Mouse (Mus musculus) limb, embryonic 12.5 days (tissue): ENCODE measurements around the gene 1700012B09Rik. TPM values are rescaled to one million over a fixed set of nuclear protein-coding genes. Genes with fewer than 3 reads are reported as not detected.

ENCODE experiments used
- ATAC-seq: fragments of 200-750 bp; cut with Nextera tagmentation; 2 replicates; pipeline ENCODE4 v1.8.0; 2017; ENCODE audit warnings: low read depth, moderate TSS enrichment; ENCODE audit not compliant: insufficient number of reproducible peaks, insufficient read depth, low FRiP score, low TSS enrichment
- H3K27ac ChIP-seq: fragments of 300-500 bp; sonication (generic); 2 replicates; pipeline ENCODE4 v1.5.1; 2016; ENCODE audit warnings: mild to moderate bottlenecking, moderate library complexity
- H3K27me3 ChIP-seq: fragments of 300-500 bp; sonication (generic); 2 replicates; pipeline ENCODE4 v1.6.1; 2016; ENCODE audit warnings: mild to moderate bottlenecking, moderate library complexity
- H3K36me3 ChIP-seq: fragments of 300-500 bp; sonication (generic); 2 replicates; pipeline ENCODE4 v1.6.1; 2016; ENCODE audit warnings: mild to moderate bottlenecking, moderate library complexity
- H3K4me1 ChIP-seq: fragments of 300-500 bp; sonication (generic); replicated peaks from 2 replicates; pipeline ENCODE4 v1.6.1; 2016
- H3K4me2 ChIP-seq: fragments of 300-500 bp; sonication (generic); 2 replicates; pipeline ENCODE4 v1.6.1; 2016; ENCODE audit warnings: mild to moderate bottlenecking, moderate library complexity
- H3K4me3 ChIP-seq: fragments of 300-500 bp; sonication (generic); replicated peaks from 2 replicates; pipeline ENCODE4 v1.5.1; 2016; ENCODE audit warnings: mild to moderate bottlenecking
- H3K9ac ChIP-seq: fragments of 300-500 bp; sonication (generic); replicated peaks from 2 replicates; pipeline ENCODE4 v1.6.1; 2016; ENCODE audit warnings: mild to moderate bottlenecking, moderate library complexity
- H3K9me3 ChIP-seq: fragments of 300-500 bp; sonication (generic); 2 replicates; pipeline ENCODE4 v1.6.1; 2016; ENCODE audit warnings: mild to moderate bottlenecking, moderate library complexity
- WGBS: fragments of 180-500 bp; shearing (Covaris S2); methylation state at CpG from one replicate; pipeline ENCODE4 v1.1.7; 2016; 5-methylcytosine and 5-hydroxymethylcytosine counted together
- polyA plus RNA-seq: library from polyadenylated mRNA; unstranded; fragments of >200 nt; fragmentation: Nextera tagmentation; extraction: Ambion mirVana; gene quantifications from 2 replicates; pipeline ENCODE4 v1.2.1, GENCODE M21; 2016

1700012B09Rik gene
- polyA plus RNA-seq, 1 experiment from 2014 or later = not detected

- H3K9me3 ChIP-seq = no peaks in the 10 kb centered on the region
Measured at GRCm38 (mm10) chr9:14759261-14759660, 11.6 kb downstream of the 1700012B09Rik start.

GRCm38 (mm10) chr9:14758590-14758989, 12.2 kb downstream of the 1700012B09Rik start:
- H3K9me3 ChIP-seq = no peaks in the 10 kb centered on the region
- 69% methylated on average over 7 of the region's 7 CpGs for WGBS
- H3K36me3 ChIP-seq = no peaks in the 10 kb centered on the region
- no peaks in the 10 kb centered on the region for H3K27me3 ChIP-seq
- no peaks in the 10 kb centered on the region for H3K4me1 ChIP-seq
- H3K9ac ChIP-seq = no peak overlapping the region
- no peak overlapping the region for H3K4me2 ChIP-seq
- ATAC-seq = no peak
- H3K4me3 ChIP-seq = no peak overlapping the region
- no peak overlapping the region for H3K27ac ChIP-seq

More at GRCm38 (mm10) chr9:14759261-14759660, 11.6 kb downstream of the 1700012B09Rik start:
- H3K27me3 ChIP-seq = no peaks in the 10 kb centered on the region
- no peak overlapping the region for H3K9ac ChIP-seq
- ATAC-seq = no peak
- no peaks in the 10 kb centered on the region for H3K36me3 ChIP-seq
- H3K4me3 ChIP-seq = no peak overlapping the region
- H3K4me1 ChIP-seq = no peaks in the 10 kb centered on the region
- H3K4me2 ChIP-seq = no peak overlapping the region
- no peak overlapping the region for H3K27ac ChIP-seq

- H3K4me2 ChIP-seq = no peak overlapping the region
- no peak for ATAC-seq
- no peak overlapping the region for H3K4me3 ChIP-seq
- no peaks in the 10 kb centered on the region for H3K9me3 ChIP-seq
- peaks cover 16% of the 10 kb centered on the region; the same call in 1 of the 2 replicates for H3K4me1 ChIP-seq
- H3K9ac ChIP-seq = no peak overlapping the region
- H3K27me3 ChIP-seq = peaks cover 10% of the 10 kb centered on the region; the same call in 1 of the 2 replicates
- 81% methylated on average over 3 of the region's 3 CpGs for WGBS
- no peaks in the 10 kb centered on the region for H3K36me3 ChIP-seq
- H3K27ac ChIP-seq = no peak overlapping the region
Measured at GRCm38 (mm10) chr9:14754469-14754868, 16.4 kb downstream of the 1700012B09Rik start.

- H3K4me3 ChIP-seq = no peak overlapping the region
- H3K9me3 ChIP-seq = no peaks in the 10 kb centered on the region
- no peaks in the 10 kb centered on the region for H3K36me3 ChIP-seq
- no peak for ATAC-seq
- H3K27me3 ChIP-seq = peaks cover 10% of the 10 kb centered on the region; the same call in 1 of the 2 replicates
- no peak overlapping the region for H3K4me2 ChIP-seq
- no peak overlapping the region for H3K9ac ChIP-seq
- peaks cover 21% of the 10 kb centered on the region for H3K4me1 ChIP-seq
- H3K27ac ChIP-seq = no peak overlapping the region
Measured at GRCm38 (mm10) chr9:14753947-14754346, 16.9 kb downstream of the 1700012B09Rik start.

- peak within 1 kb of the TSS; percentile 67 for H3K27ac ChIP-seq
- ATAC-seq = peak; percentile 77
- H3K27me3 ChIP-seq = peaks cover 10% of the 10 kb centered on the region; the same call in 1 of the 2 replicates
- peak within 1 kb of the TSS; percentile 74 for H3K9ac ChIP-seq
- H3K4me1 ChIP-seq = peaks cover 36% of the 10 kb centered on the region
- H3K4me2 ChIP-seq = peak within 1 kb of the TSS; percentile 94
- H3K4me3 ChIP-seq = peak within 1 kb of the TSS; percentile 59
- no peaks in the 10 kb centered on the region for H3K9me3 ChIP-seq
- H3K36me3 ChIP-seq = no peaks in the 10 kb centered on the region
- WGBS = under 1% methylated on average over 28 of the region's 28 CpGs
Measured at GRCm38 (mm10) chr9:14752001-14752522, 18.8 kb downstream of the 1700012B09Rik start, which contains the start of gene Fut4. Gene Fut4 (minus strand): TSS chr9:14752393.

- 1% methylated on average over 50 of the region's 50 CpGs for WGBS
- Histone ChIP-seq H3K4me1 (peaks cover 40% of the 10 kb centered on the region), H3K9ac (peak overlapping the region; percentile 74), H3K4me2 (peak overlapping the region; percentile 94), H3K36me3 (no peaks in the 10 kb centered on the region), H3K27ac (peak overlapping the region; percentile 67), H3K27me3 (peaks cover 10% of the 10 kb centered on the region; the same call in 1 of the 2 replicates), H3K4me3 (peak overlapping the region; percentile 59), H3K9me3 (no peaks in the 10 kb centered on the region)
- ATAC-seq = peak; percentile 72
Measured at GRCm38 (mm10) chr9:14751503-14752000, 19.3 kb downstream of the 1700012B09Rik start.

- WGBS = 58% methylated on average over 42 of the region's 42 CpGs
- ATAC-seq = peak; percentile 60
- 0 out of 2 replicates have a peak overlapping the region, but pooled peaks have one; percentile 17 for H3K27ac ChIP-seq
Measured at GRCm38 (mm10) chr9:14750901-14751502, 19.8 kb downstream of the 1700012B09Rik start.

GRCm38 (mm10) chr9:14740151-14740924, 30.5 kb downstream of the 1700012B09Rik start, which contains the start of gene Piwil4:
Gene Piwil4 (minus strand): TSS chr9:14740733.
- 81% methylated on average over 19 of the region's 19 CpGs for WGBS

More at GRCm38 (mm10) chr9:14750901-14751502, 19.8 kb downstream of the 1700012B09Rik start:
- no peaks in the 10 kb centered on the region for H3K9me3 ChIP-seq
- peaks cover 10% of the 10 kb centered on the region; the same call in 1 of the 2 replicates for H3K27me3 ChIP-seq
- peak overlapping the region; percentile 59 for H3K4me3 ChIP-seq
- no peaks in the 10 kb centered on the region for H3K36me3 ChIP-seq
- peak overlapping the region; percentile 94 for H3K4me2 ChIP-seq
- peak overlapping the region; percentile 74 for H3K9ac ChIP-seq
- H3K4me1 ChIP-seq = peaks cover 45% of the 10 kb centered on the region

GRCm38 (mm10) chr9:14739498-14740150, 31.2 kb downstream of the 1700012B09Rik start:
- Histone ChIP-seq H3K27me3 (no peaks in the 10 kb centered on the region), H3K9me3 (no peaks in the 10 kb centered on the region), H3K4me2 (no peak overlapping the region), H3K36me3 (no peaks in the 10 kb centered on the region), H3K27ac (no peak overlapping the region), H3K4me1 (no peaks in the 10 kb centered on the region), H3K9ac (no peak overlapping the region), H3K4me3 (no peak overlapping the region)
- no peak for ATAC-seq
- 84% methylated on average over 4 of the region's 4 CpGs for WGBS

More at GRCm38 (mm10) chr9:14740151-14740924, 30.5 kb downstream of the 1700012B09Rik start, which contains the start of gene Piwil4:
- H3K27ac ChIP-seq = no peak within 1 kb of the TSS
- H3K9ac ChIP-seq = no peak within 1 kb of the TSS
- no peaks in the 10 kb centered on the region for H3K27me3 ChIP-seq
- no peaks in the 10 kb centered on the region for H3K36me3 ChIP-seq
- H3K4me2 ChIP-seq = no peak within 1 kb of the TSS
- no peak within 1 kb of the TSS for H3K4me3 ChIP-seq
- no peak for ATAC-seq
- H3K9me3 ChIP-seq = no peaks in the 10 kb centered on the region
- no peaks in the 10 kb centered on the region for H3K4me1 ChIP-seq

GRCm38 (mm10) chr9:14730941-14731541, 39.8 kb downstream of the 1700012B09Rik start:
- H3K27ac ChIP-seq = no peak overlapping the region
- 32% methylated on average over 9 of the region's 9 CpGs for WGBS
- H3K9me3 ChIP-seq = no peaks in the 10 kb centered on the region
- no peaks in the 10 kb centered on the region for H3K36me3 ChIP-seq
- H3K9ac ChIP-seq = no peak overlapping the region
- peaks cover 7% of the 10 kb centered on the region; the same call in 1 of the 2 replicates for H3K4me1 ChIP-seq
- H3K4me3 ChIP-seq = no peak overlapping the region
- no peak for ATAC-seq
- no peak overlapping the region for H3K4me2 ChIP-seq
- peaks cover 6% of the 10 kb centered on the region; the same call in 1 of the 2 replicates for H3K27me3 ChIP-seq
